Mouse (Mus musculus): ENCODE measurements around the gene Mtmr12.

GRCm38 (mm10) chr15:12232429-12232828 lies 27.6 kb downstream of the Mtmr12 start:
- TF ChIP-seq CTCF (IDR thresholded peaks at IDR 0.05; ENCODE audit: insufficient read depth, low read length) (no peak), POLR2A (IDR thresholded peaks at IDR 0.05; ENCODE audit: borderline replicate concordance, extremely low read depth, low read depth, low read length) (no peak)

All from lung, adult 2 months (tissue).